Mouse (Mus musculus): ENCODE data around the gene Pde6h. TPM values are rescaled to one million over a fixed set of nuclear protein-coding genes. Genes with fewer than 3 reads are reported as not detected.

Gene Pde6h
- total RNA-seq, 2 experiments from 2014 or later, result 0.82 to 1.1 TPM

GRCm38 (mm10) chr6:136910247-136910890, 13.3 kb upstream of the Pde6h start:
- no peak for DNase-seq (ENCODE audit: low spot score in 2 of 2)

DNA sequence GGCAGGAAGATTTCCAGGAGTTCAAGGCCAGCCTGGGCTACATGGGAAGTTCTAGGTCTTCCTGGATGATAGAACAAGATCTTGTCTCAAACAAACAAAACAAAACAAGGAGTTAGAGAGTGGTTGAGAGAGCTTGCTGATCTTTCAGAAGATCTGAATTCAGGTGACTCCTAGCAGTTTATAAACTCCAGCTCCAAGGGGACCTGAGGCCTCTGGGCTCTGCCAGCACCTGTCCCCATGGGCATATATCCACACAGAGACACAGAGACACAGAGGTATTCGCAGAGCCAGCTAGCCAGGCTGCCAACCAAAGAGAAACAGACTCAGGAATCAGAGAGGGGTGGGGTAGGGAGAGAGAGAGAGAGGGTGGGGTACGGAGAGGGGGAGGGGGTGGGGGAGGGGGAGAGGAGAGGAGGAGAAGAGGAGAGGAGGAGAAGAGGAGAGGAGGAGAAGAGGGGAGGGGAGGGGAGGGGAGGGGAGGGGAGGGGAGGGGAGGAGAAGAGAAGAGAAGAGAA, 10.8 kb upstream of the Pde6h start:
- no peak for DNase-seq (ENCODE audit: low spot score in 2 of 2)

GRCm38 (mm10) chr6:136913384-136914126, 10.1 kb upstream of the Pde6h start:
- no peak for DNase-seq (ENCODE audit: low spot score in 2 of 2)

DNA sequence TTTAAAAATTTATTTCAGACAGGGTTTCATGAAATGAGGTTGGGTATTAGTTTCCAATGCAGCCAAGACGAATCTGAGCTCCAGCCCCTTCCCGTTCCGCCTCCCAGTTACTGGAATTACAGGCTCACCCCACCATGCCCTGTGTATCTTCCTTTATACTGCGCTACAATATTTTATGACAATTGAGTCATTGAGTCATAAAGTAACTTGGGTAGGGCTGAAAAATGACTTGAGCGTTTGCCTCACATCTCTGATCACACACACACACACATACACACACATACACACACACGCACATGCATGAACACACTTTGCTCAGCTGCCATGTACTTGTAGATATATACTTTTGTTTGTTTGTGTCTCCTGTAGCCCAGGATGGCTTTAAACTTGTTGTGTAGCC, 9.4 kb upstream of the Pde6h start:
- no peak for DNase-seq (ENCODE audit: low spot score in 2 of 2)

DNA sequence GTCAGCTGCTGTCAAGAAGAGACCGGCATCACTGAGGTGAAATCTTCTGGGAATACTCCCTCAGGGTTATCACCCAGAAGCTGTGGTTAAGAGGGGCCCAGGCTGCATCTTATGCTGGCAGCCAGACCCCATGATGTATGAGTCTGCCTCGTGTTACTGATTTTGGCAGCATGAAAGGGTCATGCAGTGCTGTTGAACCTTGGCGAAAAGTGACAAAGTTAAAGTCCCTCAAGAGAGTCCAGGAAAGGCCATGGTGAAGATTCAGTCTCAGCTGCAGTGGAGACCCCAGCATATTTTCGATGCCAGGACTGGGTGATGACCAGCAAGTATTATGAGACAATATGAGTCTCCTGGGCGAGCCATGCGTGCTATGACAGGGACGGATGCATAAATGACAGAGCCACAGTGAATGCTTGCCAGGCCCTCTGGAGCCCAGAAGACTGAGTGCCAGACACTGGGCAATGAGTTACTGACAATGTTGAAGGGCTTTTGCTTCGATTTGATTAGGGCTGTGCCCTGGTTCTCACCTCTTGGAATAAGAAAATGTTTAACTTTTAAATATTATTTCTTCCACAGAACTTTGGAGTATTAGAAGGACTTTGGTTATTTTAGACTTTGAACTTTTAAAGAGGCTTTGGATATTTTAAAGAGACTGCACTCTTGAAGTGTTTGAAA, 7.8 kb upstream of the Pde6h start:
- DNase-seq (ENCODE audit: low spot score in 2 of 2), result no peak

- DNase-seq (ENCODE audit: low spot score in 2 of 2), result no peak
These were observed 5.7 kb upstream of the Pde6h start for GRCm38 (mm10) chr6:136917885-136918284.

DNA sequence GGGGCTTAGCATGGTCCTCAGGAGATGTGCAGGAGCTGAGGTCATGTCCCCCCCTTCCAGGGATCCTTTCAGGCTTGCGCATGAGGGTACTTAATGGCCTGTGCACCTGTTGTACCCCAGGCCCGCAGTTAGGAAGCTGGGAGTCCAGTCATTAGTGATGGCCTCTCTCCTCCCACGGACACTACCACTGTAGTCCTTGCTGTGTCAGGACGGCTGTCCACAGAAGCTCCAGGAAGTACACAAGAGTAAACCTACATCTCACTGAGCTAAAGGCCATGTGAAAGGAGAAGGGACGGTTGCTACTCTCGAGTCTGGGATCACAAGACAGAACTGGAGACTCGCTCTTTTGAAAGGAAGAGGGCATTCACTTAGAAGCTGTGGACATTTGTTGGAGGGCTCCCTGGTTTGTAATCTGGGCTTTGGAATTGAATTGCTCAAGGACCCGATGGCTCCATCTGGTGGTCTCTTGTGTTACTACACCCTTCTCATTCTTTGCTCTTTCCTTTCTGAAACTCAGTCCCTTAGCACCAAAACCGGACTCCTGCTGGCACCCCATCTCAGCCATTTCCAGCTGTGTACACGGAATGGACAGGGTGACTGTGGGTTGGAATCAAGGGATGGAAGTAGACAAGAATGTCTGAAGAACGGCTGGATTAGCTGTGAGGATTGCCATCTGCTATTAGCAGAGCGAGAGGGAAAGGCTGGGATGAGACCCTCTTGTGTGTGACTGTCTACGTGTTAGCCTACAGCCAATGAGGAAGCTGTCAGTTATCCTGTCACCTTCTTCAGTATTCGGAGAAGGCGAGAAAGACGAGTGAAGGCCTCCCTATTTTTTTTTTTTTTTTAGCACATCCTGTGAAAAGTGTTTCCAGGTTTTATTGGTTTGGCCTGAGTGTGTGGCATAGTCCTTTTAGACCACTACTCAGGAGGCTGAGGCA, 3.0 kb upstream of the Pde6h start:
- peak; percentile 75 to 86 for DNase-seq (ENCODE audit: low spot score in 2 of 2)

- DNase-seq (ENCODE audit: low spot score in 2 of 2), result no peak
These were observed 2.0 kb upstream of the Pde6h start for GRCm38 (mm10) chr6:136921601-136922000.

DNA sequence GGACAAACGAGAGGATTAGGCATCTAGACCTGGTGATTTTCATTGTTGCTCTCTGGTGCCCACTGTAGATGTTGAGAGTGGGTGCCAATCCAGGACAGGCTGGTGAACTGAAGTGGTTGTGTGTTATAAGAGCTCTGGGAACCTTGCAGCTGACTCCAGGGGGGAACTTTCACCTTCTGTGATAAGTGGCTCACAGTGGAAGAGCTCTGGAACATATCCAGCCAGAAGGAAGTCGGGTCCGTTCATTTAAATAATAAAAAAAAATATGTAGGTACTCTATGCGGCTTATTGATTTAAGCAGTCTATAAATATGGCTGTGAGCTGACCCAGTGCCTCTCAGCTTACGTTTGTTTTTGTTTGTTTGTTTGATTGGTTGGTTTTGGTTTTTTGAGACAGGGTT, 1.6 kb upstream of the Pde6h start, which contains the start of gene Erp27:
Erp27 (minus strand) TSS at position 101 of the 400 bp plus-strand sequence.
- no peak for DNase-seq (ENCODE audit: low spot score in 2 of 2)

- no peak for DNase-seq (ENCODE audit: low spot score in 2 of 2)
These were observed 761 bp upstream of the Pde6h start for GRCm38 (mm10) chr6:136922871-136923270.

DNA sequence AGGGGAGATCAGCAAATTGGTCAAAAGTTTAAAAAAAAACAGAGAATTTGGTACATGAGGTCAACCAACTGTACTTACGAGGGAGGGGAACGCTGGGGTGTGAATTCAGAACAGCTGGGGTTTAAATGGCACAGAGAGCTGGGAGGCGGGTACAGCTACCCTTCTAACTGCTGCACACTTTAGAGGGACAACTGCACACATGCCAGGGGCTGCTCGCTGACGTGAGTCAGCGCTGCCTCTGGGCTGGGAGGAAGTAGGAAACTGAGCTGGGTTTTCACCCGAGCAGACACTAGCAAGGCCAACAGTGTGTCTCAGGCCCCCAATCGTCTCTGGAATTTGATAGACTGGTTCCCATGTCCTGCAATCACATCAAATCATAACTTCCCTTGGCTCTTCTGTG, 1.4 kb downstream of the Pde6h start:
- DNase-seq (ENCODE audit: low spot score in 2 of 2), result no peak

GRCm38 (mm10) chr6:136927626-136928025, 4.0 kb downstream of the Pde6h start:
- no peak for DNase-seq (ENCODE audit: low spot score in 2 of 2)

GRCm38 (mm10) chr6:136930677-136931076, 7.0 kb downstream of the Pde6h start:
- DNase-seq (ENCODE audit: low spot score in 2 of 2), result no peak

GRCm38 (mm10) chr6:136931246-136931645, 7.6 kb downstream of the Pde6h start:
- no peak for DNase-seq (ENCODE audit: low spot score in 2 of 2)

DNA sequence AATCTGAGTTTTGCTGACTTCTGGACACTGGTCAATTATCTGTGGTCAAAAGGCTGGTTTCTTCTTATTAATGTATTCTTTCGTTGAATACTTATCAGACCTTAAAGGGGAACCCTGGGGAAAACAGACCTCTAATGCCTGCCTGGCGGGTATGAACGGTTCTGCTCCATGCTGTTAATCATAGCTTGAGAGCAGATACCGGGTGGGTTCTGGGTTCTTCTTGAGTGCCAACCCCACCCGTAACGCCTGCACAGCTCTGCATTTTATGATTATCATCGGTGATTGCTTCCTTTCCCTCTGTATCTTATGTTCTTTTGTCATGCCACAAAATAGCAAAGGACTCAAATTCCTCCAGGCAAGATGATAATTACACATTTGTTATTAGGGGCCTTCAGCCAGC, 10.4 kb downstream of the Pde6h start:
- DNase-seq (ENCODE audit: low spot score in 2 of 2), result no peak

- no peak for DNase-seq (ENCODE audit: low spot score in 2 of 2)
These were observed 11.6 kb downstream of the Pde6h start for GRCm38 (mm10) chr6:136935233-136935632.

DNA sequence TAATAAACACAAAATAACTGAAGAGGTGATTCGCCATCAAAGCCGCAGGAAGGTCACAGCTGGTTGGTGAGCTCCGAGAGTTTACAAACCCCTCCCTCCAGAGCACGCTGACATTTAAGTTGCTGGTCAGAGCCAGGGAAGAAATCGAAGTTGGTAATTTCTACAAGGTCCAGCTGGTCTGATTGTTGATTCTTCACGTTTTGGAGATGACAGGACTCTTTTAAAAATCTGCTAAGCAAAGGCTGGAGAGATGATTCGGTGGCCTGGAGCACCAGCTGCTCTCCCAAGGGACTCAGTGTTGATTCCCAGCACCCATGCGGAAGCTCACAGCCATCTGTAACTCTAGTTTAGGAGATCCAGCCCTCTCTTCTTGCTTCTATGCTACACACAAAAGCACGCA, 12.7 kb downstream of the Pde6h start:
- DNase-seq (ENCODE audit: low spot score in 2 of 2), result no peak

- DNase-seq (ENCODE audit: low spot score in 2 of 2), result no peak
These were observed 13.5 kb downstream of the Pde6h start for GRCm38 (mm10) chr6:136937117-136937516.

DNA sequence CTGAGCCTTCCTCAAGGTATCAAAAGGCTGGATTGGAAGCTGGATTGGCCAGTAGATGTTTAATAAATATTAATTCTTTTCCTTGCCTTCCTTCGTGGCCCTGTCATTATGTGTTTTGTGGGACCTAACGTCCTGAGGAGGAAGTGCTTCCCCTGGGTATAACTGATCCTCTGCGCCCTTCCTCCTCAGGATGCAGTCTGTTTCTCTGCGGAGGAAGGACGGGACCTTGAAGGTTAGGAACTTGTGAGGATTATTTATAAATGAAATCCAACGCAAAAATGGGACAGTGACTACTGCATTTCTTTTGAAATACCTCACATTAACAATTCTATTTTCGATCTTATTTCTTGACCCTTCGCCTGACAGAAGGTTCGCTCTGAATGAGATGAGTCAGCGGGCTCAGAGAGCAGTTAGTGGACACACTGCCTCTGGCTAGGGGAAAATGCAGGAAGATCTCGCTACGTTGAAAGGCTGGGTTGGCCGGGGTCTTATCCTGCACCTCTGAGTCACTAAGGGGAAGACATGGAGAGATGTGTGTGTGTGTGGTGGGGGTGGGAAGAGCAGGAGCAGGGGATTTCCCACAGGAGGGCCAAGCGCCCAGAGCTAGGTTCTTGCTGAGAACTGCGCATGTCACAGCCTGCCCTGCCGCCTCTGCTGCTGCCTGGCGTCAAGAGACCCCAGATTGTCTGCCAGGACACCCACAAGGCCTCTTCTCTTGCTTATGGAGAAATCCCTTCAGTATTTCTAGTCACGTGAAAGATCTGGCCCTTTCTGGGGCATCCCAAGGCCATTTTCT, 14.9 kb downstream of the Pde6h start:
- DNase-seq (ENCODE audit: low spot score in 2 of 2), result no peak

Data from left cerebral cortex, adult 18-20 months (tissue).